Mouse (Mus musculus): ENCODE data around the gene Mycn. TPM values are rescaled to one million over a fixed set of nuclear protein-coding genes. Genes with fewer than 3 reads are reported as not detected.

Gene Mycn
- polyA plus RNA-seq, 1 experiment from 2014 or later: 10.2 TPM

- Histone ChIP-seq H3K4me3 (ENCODE audit: low read depth, low read length) (no peak overlapping the region), H3K27me3 (replicated peaks; ENCODE audit: insufficient read depth, low read length) (no peaks in the 10 kb centered on the region), H3K9me3 (ENCODE audit: low read length) (no peaks in the 10 kb centered on the region), H3K4me2 (replicated peaks; ENCODE audit: low read depth, low read length) (no peak overlapping the region), H3K36me3 (ENCODE audit: insufficient read depth, low read length) (no peaks in the 10 kb centered on the region), H3K27ac (ENCODE audit: low read length) (no peak overlapping the region), H3K9ac (replicated peaks; ENCODE audit: low read depth) (no peak overlapping the region), H3K4me1 (ENCODE audit: insufficient read depth, low read depth, low read length) (no peaks in the 10 kb centered on the region)
- TF ChIP-seq EP300 (IDR thresholded peaks at IDR 0.05): no peak
- no peak for TF ChIP-seq CTCF (IDR thresholded peaks at IDR 0.05)
- 75% methylated on average over 7 of the region's 7 CpGs for WGBS
- DNase-seq (ENCODE audit: low spot score): no peak
- ATAC-seq: no peak
These were observed 9.5 kb downstream of the Mycn start for GRCm38 (mm10) chr12:12932238-12932637.

DNA sequence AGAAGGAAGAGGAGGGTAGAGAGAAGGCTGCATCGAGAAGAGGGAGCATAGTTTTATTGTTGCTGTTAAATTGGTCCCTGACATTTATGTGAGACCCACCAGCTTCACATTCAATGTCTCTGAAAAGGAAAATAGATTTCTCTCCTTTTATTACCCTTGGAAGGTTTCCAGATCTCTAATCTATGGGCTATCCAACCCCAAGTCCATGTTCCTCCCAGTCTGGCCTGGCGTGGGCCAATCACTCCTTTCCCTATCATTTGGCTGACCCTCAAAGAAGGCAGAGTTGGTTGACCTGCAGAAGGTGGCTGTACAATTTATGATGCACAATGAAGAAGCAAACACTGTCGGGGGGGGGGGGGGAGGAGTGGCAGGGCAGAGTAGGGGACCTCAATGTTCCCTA is 13.5 kb downstream of the Mycn start:
- no peak for DNase-seq (ENCODE audit: low spot score)
- 80% methylated on average over 3 of the region's 3 CpGs for WGBS
- TF ChIP-seq CTCF (IDR thresholded peaks at IDR 0.05): no peak
- no peak for TF ChIP-seq EP300 (IDR thresholded peaks at IDR 0.05)

GRCm38 (mm10) chr12:12926975-12927527 is 14.7 kb downstream of the Mycn start:
- 90% methylated on average over 3 of the region's 3 CpGs for WGBS
- ATAC-seq: no peak
- Histone ChIP-seq H3K36me3 (ENCODE audit: insufficient read depth, low read length) (no peaks in the 10 kb centered on the region), H3K9me3 (ENCODE audit: low read length) (no peaks in the 10 kb centered on the region), H3K27me3 (replicated peaks; ENCODE audit: insufficient read depth, low read length) (no peaks in the 10 kb centered on the region), H3K9ac (replicated peaks; ENCODE audit: low read depth) (no peak overlapping the region), H3K4me1 (ENCODE audit: insufficient read depth, low read depth, low read length) (no peaks in the 10 kb centered on the region), H3K27ac (ENCODE audit: low read length) (no peak overlapping the region), H3K4me3 (ENCODE audit: low read depth, low read length) (no peak overlapping the region), H3K4me2 (replicated peaks; ENCODE audit: low read depth, low read length) (no peak overlapping the region)
- TF ChIP-seq CTCF (IDR thresholded peaks at IDR 0.05) (no peak), EP300 (IDR thresholded peaks at IDR 0.05) (no peak)
- no peak for DNase-seq (ENCODE audit: low spot score)

More for the DNA sequence above, 13.5 kb downstream of the Mycn start:
- Histone ChIP-seq H3K36me3 (ENCODE audit: insufficient read depth, low read length) (no peaks in the 10 kb centered on the region), H3K4me2 (replicated peaks; ENCODE audit: low read depth, low read length) (no peak overlapping the region), H3K4me1 (ENCODE audit: insufficient read depth, low read depth, low read length) (no peaks in the 10 kb centered on the region), H3K27ac (ENCODE audit: low read length) (no peak overlapping the region), H3K9ac (replicated peaks; ENCODE audit: low read depth) (no peak overlapping the region), H3K4me3 (ENCODE audit: low read depth, low read length) (no peak overlapping the region), H3K9me3 (ENCODE audit: low read length) (no peaks in the 10 kb centered on the region), H3K27me3 (replicated peaks; ENCODE audit: insufficient read depth, low read length) (no peaks in the 10 kb centered on the region)
- ATAC-seq: no peak

DNA sequence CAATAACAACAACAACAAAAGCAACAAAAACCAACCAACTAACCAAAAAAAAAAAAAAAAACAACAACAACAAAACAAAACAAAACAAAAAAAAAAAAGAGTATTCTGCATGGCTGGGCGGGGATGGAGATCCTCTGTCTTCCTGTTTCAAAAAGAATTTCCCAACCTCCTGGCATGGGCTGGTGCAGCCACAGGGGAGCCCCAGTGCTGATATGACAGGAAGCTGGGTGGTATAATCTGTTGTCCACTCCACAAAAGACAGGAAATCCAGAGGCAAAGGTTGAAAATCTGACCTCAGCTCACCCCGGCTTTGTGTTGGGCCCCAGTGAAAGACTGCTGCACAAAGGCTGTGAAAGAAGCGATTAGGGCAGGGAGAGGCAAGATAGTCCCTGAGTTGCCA is 17.3 kb downstream of the Mycn start:
- no peaks in the 10 kb centered on the region for H3K9me3 ChIP-seq (ENCODE audit: low read length)
- H3K9ac ChIP-seq (replicated peaks; ENCODE audit: low read depth): no peak overlapping the region
- DNase-seq (ENCODE audit: low spot score) (no peak), ATAC-seq (no peak)
- no peaks in the 10 kb centered on the region for H3K36me3 ChIP-seq (ENCODE audit: insufficient read depth, low read length)
- no peak overlapping the region for H3K4me3 ChIP-seq (ENCODE audit: low read depth, low read length)
- no peaks in the 10 kb centered on the region for H3K4me1 ChIP-seq (ENCODE audit: insufficient read depth, low read depth, low read length)
- TF ChIP-seq CTCF (IDR thresholded peaks at IDR 0.05): no peak
- no peak for TF ChIP-seq EP300 (IDR thresholded peaks at IDR 0.05)
- H3K27ac ChIP-seq (ENCODE audit: low read length): no peak overlapping the region
- H3K4me2 ChIP-seq (replicated peaks; ENCODE audit: low read depth, low read length): no peak overlapping the region
- WGBS: 72% methylated on average over 3 of the region's 3 CpGs
- H3K27me3 ChIP-seq (replicated peaks; ENCODE audit: insufficient read depth, low read length): no peaks in the 10 kb centered on the region

- no peak for ATAC-seq
- no peak for DNase-seq (ENCODE audit: low spot score)
- Histone ChIP-seq H3K27me3 (replicated peaks; ENCODE audit: insufficient read depth, low read length) (no peaks in the 10 kb centered on the region), H3K4me2 (replicated peaks; ENCODE audit: low read depth, low read length) (no peak overlapping the region), H3K36me3 (ENCODE audit: insufficient read depth, low read length) (no peaks in the 10 kb centered on the region), H3K27ac (ENCODE audit: low read length) (no peak overlapping the region), H3K9ac (replicated peaks; ENCODE audit: low read depth) (no peak overlapping the region), H3K4me3 (ENCODE audit: low read depth, low read length) (no peak overlapping the region), H3K4me1 (ENCODE audit: insufficient read depth, low read depth, low read length) (no peaks in the 10 kb centered on the region), H3K9me3 (ENCODE audit: low read length) (no peaks in the 10 kb centered on the region)
- 38% methylated on average over 12 of the region's 12 CpGs for WGBS
- TF ChIP-seq EP300 (IDR thresholded peaks at IDR 0.05) (no peak), CTCF (IDR thresholded peaks at IDR 0.05) (no peak)
These were observed 21.3 kb downstream of the Mycn start for GRCm38 (mm10) chr12:12920166-12921157.

- no peaks in the 10 kb centered on the region for H3K27me3 ChIP-seq (replicated peaks; ENCODE audit: insufficient read depth, low read length)
- WGBS: 28% methylated on average over 9 of the region's 9 CpGs
- ATAC-seq: no peak
These were observed 25.4 kb downstream of the Mycn start for GRCm38 (mm10) chr12:12916298-12916697.

More at GRCm38 (mm10) chr12:12916298-12916697, 25.4 kb downstream of the Mycn start:
- no peaks in the 10 kb centered on the region for H3K36me3 ChIP-seq (ENCODE audit: insufficient read depth, low read length)
- H3K4me1 ChIP-seq (ENCODE audit: insufficient read depth, low read depth, low read length): no peaks in the 10 kb centered on the region
- no peak overlapping the region for H3K27ac ChIP-seq (ENCODE audit: low read length)
- no peaks in the 10 kb centered on the region for H3K9me3 ChIP-seq (ENCODE audit: low read length)
- no peak for TF ChIP-seq EP300 (IDR thresholded peaks at IDR 0.05)
- no peak for TF ChIP-seq CTCF (IDR thresholded peaks at IDR 0.05)
- H3K4me2 ChIP-seq (replicated peaks; ENCODE audit: low read depth, low read length): no peak overlapping the region
- H3K4me3 ChIP-seq (ENCODE audit: low read depth, low read length): no peak overlapping the region
- no peak for DNase-seq (ENCODE audit: low spot score)
- no peak overlapping the region for H3K9ac ChIP-seq (replicated peaks; ENCODE audit: low read depth)
